Mouse (Mus musculus) frontal cortex, postnatal 14 days (tissue): ENCODE measurements around the gene Flywch1.

Experiments used
- DNase-seq, 2 experiments: peaks; one replicate each; pipeline ENCODE4 v3.0.0; 2022; ENCODE audit warnings: low spot score in 2 of 2

Gene Flywch1

GRCm38 (mm10) chr17:23744076-23744475, 27.3 kb downstream of the Flywch1 start:
- DNase-seq, result no peak

- DNase-seq, result no peak
Measured at GRCm38 (mm10) chr17:23742941-23743340, 28.5 kb downstream of the Flywch1 start.

- DNase-seq, result no peak
Measured at GRCm38 (mm10) chr17:23742210-23742793, 29.1 kb downstream of the Flywch1 start.

GRCm38 (mm10) chr17:23741359-23742209, 29.8 kb downstream of the Flywch1 start:
- no peak for DNase-seq

- no peak for DNase-seq
Measured at GRCm38 (mm10) chr17:23740598-23741021, 30.8 kb downstream of the Flywch1 start, which contains the start of gene Paqr4. Gene Paqr4, minus strand, starts transcription at chr17:23740867.

- DNase-seq, result peak; percentile 89 to 90
Measured at GRCm38 (mm10) chr17:23740136-23740584, 31.2 kb downstream of the Flywch1 start.

- DNase-seq, result no peak
Measured at GRCm38 (mm10) chr17:23739202-23740135, 31.9 kb downstream of the Flywch1 start.

GRCm38 (mm10) chr17:23738836-23739201, 32.6 kb downstream of the Flywch1 start:
- no peak for DNase-seq

GRCm38 (mm10) chr17:23737493-23738445, 33.6 kb downstream of the Flywch1 start:
- no peak for DNase-seq

- no peak for DNase-seq
Measured at GRCm38 (mm10) chr17:23734341-23734740, 37.1 kb downstream of the Flywch1 start.

GRCm38 (mm10) chr17:23730441-23730840, 41.0 kb downstream of the Flywch1 start:
- no peak for DNase-seq

GRCm38 (mm10) chr17:23726758-23727142, 44.7 kb downstream of the Flywch1 start:
- peak in 1 of 2 experiments; percentile 48 for DNase-seq

GRCm38 (mm10) chr17:23725999-23726757, 45.2 kb downstream of the Flywch1 start, which contains the start of gene Pkmyt1:
Gene Pkmyt1, plus strand, starts transcription at chr17:23726336.
- DNase-seq, result peak; percentile 84 to 89

- DNase-seq, result no peak
Measured at GRCm38 (mm10) chr17:23725477-23725876, 45.9 kb downstream of the Flywch1 start.

- DNase-seq, result no peak
Measured at GRCm38 (mm10) chr17:23722376-23723125, 48.9 kb downstream of the Flywch1 start, which contains the start of gene 1520401A03Rik. Gene 1520401A03Rik, minus strand, starts transcription at chr17:23722783.

- DNase-seq, result no peak
Measured at GRCm38 (mm10) chr17:23721886-23722285, 49.5 kb downstream of the Flywch1 start.

- no peak for DNase-seq
Measured at GRCm38 (mm10) chr17:23719455-23719854, 51.9 kb downstream of the Flywch1 start.

- DNase-seq, result no peak
Measured at GRCm38 (mm10) chr17:23717003-23717402, 54.4 kb downstream of the Flywch1 start.

GRCm38 (mm10) chr17:23706212-23706611, 65.2 kb downstream of the Flywch1 start:
- DNase-seq, result peak; percentile 55 to 72
